In the genomic region with DNA sequence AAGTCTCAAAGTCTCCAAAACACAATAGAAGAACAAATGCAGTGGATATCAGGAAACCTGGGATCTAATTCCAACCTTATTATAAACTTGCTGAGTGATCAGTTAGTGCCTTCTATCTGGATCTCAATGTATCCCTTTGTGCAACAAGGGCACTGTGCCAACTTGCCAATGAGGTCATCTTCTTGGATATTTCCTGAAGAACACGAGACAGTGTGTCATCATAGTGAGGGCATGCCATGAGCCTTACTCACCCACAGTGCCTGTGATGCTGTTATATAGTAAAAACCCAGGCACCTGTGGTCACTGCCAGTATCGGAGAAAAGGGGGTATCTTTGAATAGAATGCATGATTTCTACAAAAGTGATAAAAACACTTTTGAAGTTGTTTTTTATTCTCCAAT, we compare ENCODE assay signal across 10 mouse cellular contexts.
DNase-seq lines count a peak whose midpoint lies in the region; ATAC-seq and TF ChIP-seq lines count a peak whose summit lies in the region.
"Had no signal": no experiment of that assay in that cellular context is flagged by ENCODE, and none has a peak within 500 bp of the region (broad histone marks: within the 10 kb centered on the region; RNA-seq: fewer than 3 reads in every experiment).

No protein-coding gene starts in this region.

- H3K36me3 ChIP-seq in heart, embryonic 12.5 days, result no peaks in the 10 kb centered on the region
- H3K36me3 ChIP-seq in midbrain, embryonic 13.5 days, result no peaks in the 10 kb centered on the region
- H3K36me3 ChIP-seq: heart, embryonic 15.5 days had no signal

- ATAC-seq in heart, embryonic 12.5 days (ENCODE audit: insufficient number of reproducible peaks, low FRiP score), result no peak
- no peak for ATAC-seq in midbrain, embryonic 13.5 days

- H3K27me3 ChIP-seq in heart, embryonic 12.5 days (replicated peaks), result no peaks in the 10 kb centered on the region
- H3K27me3 ChIP-seq in cerebellum, adult 2 months (ENCODE audit: control insufficient read depth, insufficient read depth, low read length), result no peaks in the 10 kb centered on the region
- H3K27me3 ChIP-seq in midbrain, embryonic 13.5 days, result no peaks in the 10 kb centered on the region
- H3K27me3 ChIP-seq: CH12.LX; heart, embryonic 15.5 days had no signal

- no peak for TF ChIP-seq POLR2A in cerebellum, adult 2 months (IDR thresholded peaks at IDR 0.05; ENCODE audit: borderline replicate concordance, insufficient read depth, low read length)

- H3K9ac ChIP-seq in heart, embryonic 12.5 days, result no peak overlapping the region
- H3K9ac ChIP-seq in midbrain, embryonic 13.5 days (replicated peaks), result no peak overlapping the region
- H3K9ac ChIP-seq: heart, embryonic 15.5 days had no signal

- no peak overlapping the region for H3K4me2 ChIP-seq in heart, embryonic 12.5 days
- H3K4me2 ChIP-seq in midbrain, embryonic 13.5 days (replicated peaks), result no peak overlapping the region

- peak; percentile 95 for DNase-seq in heart, adult 11 months
- peak; percentile 97 for DNase-seq in 3T3-L1 (ENCODE audit: low read depth, low spot score)
- peak; percentile 38 to 50 for DNase-seq in cerebellum, adult 2 months
- peak; percentile 6 to 40 for DNase-seq in kidney, adult 8-10 months
- no peak for DNase-seq in spleen, adult 12 weeks (ENCODE audit: low spot score)
- DNase-seq in embryo, embryonic 10.5 days (ENCODE audit: low spot score), result no peak

- 48% methylated on average over 2 of the region's 2 CpGs for WGBS in heart, embryonic 12.5 days
- WGBS in cerebellum, adult 2 months, result 53% methylated on average over 2 of the region's 2 CpGs
- 78% methylated on average over 2 of the region's 2 CpGs for WGBS in midbrain, embryonic 13.5 days

- no peak overlapping the region for H3K4me3 ChIP-seq in heart, embryonic 12.5 days
- no peak overlapping the region for H3K4me3 ChIP-seq in cerebellum, adult 2 months (replicated peaks; ENCODE audit: insufficient read depth, low read depth, low read length)
- H3K4me3 ChIP-seq in midbrain, embryonic 13.5 days (replicated peaks), result no peak overlapping the region
- H3K4me3 ChIP-seq: heart, embryonic 15.5 days had no signal

- peaks cover 7% of the 10 kb centered on the region for H3K4me1 ChIP-seq in heart, embryonic 12.5 days (replicated peaks)
- no peaks in the 10 kb centered on the region for H3K4me1 ChIP-seq in cerebellum, adult 2 months (ENCODE audit: control insufficient read depth, insufficient read depth, low read length)
- H3K4me1 ChIP-seq in midbrain, embryonic 13.5 days (replicated peaks), result 0 out of 2 replicates have a peak, but pooled peaks cover 4% of the 10 kb centered on the region

- H3K9me3 ChIP-seq in heart, embryonic 12.5 days (replicated peaks), result no peaks in the 10 kb centered on the region
- no peaks in the 10 kb centered on the region for H3K9me3 ChIP-seq in midbrain, embryonic 13.5 days
- H3K9me3 ChIP-seq: heart, embryonic 15.5 days had no signal

- H3K27ac ChIP-seq in heart, embryonic 12.5 days (ENCODE audit: poor library complexity, severe bottlenecking), result no peak overlapping the region
- no peak overlapping the region for H3K27ac ChIP-seq in cerebellum, adult 2 months (ENCODE audit: insufficient read depth, low read length)
- no peak overlapping the region for H3K27ac ChIP-seq in midbrain, embryonic 13.5 days

- no peak for TF ChIP-seq CTCF in cerebellum, adult 2 months (IDR thresholded peaks at IDR 0.05; ENCODE audit: borderline replicate concordance, insufficient read depth, low read depth, low read length)

Comparison
In these comparisons a context has a peak if more than half of its experiments do, and no peak if none do; other contexts are left out.
1. DNase-seq: peak in heart, adult 11 months (single experiment), 3T3-L1 (single experiment), cerebellum, adult 2 months (2 of 2) and kidney, adult 8-10 months (2 of 2); none in spleen, adult 12 weeks (single experiment) and embryo, embryonic 10.5 days (single experiment).